Mouse (Mus musculus) E14TG2a.4 (cell line): ENCODE measurements around the gene Polr2c.

ENCODE experiments used
- H3K27me3 ChIP-seq: 2 replicates; pipeline ENCODE4 v1.6.1; 2014; ENCODE audit warnings: low read length, control low read depth; ENCODE audit not compliant: insufficient read depth
- H3K36me3 ChIP-seq: 2 replicates; pipeline ENCODE4 v1.6.1; 2014; ENCODE audit warnings: low read length, control low read depth; ENCODE audit not compliant: insufficient read depth
- H3K4me1 ChIP-seq: replicated peaks from 2 replicates; pipeline ENCODE4 v1.6.1; 2014; ENCODE audit warnings: low read depth, low read length, control low read depth
- H3K4me3 ChIP-seq: replicated peaks from 2 replicates; pipeline ENCODE4 v1.5.1; 2014; ENCODE audit warnings: mild to moderate bottlenecking, low read length
- H3K9me3 ChIP-seq: 2 replicates; pipeline ENCODE4 v1.6.1; 2014; ENCODE audit warnings: low read length, control low read depth
- CTCF ChIP-seq: conservative IDR thresholded peaks from 2 replicates; pipeline ENCODE4 v1.5.1; 2014; ENCODE audit warnings: low read length
- NANOG ChIP-seq: IDR thresholded peaks from 2 replicates; pipeline ENCODE4 v1.6.1; 2014; ENCODE audit warnings: borderline replicate concordance, low read length, mixed read lengths
- POU5F1 ChIP-seq: IDR thresholded peaks from 2 replicates; pipeline ENCODE4 v1.6.1; 2014; ENCODE audit warnings: low read length, borderline replicate concordance

Polr2c gene

DNA sequence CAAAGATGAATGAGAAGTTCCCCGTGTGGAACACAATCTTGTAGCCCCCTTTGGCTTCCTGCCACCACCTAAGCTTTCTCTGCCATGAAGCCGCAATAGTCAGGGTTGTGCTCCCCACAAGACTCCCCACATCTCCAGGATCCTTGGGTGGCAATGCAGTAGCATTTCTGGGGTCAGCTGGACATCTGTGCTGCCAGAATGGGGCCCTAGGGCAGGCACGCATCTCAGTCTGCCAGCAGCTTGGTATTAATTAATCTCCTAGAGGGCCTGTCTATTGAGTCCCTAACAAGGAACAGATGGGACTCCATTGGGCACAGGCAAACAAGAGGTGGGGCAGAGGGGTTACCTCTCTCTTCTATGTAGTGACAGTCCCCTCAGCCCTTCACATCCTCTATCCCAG, 14.9 kb downstream of the Polr2c start:
- no peak overlapping the region for H3K4me3 ChIP-seq
- peaks cover 34% of the 10 kb centered on the region for H3K27me3 ChIP-seq
- H3K9me3 ChIP-seq, result no peaks in the 10 kb centered on the region
- peaks cover 57% of the 10 kb centered on the region for H3K4me1 ChIP-seq
- peaks cover 9% of the 10 kb centered on the region for H3K36me3 ChIP-seq
- no peak for TF ChIP-seq CTCF
- no peak for TF ChIP-seq NANOG
- TF ChIP-seq POU5F1, result no peak

DNA sequence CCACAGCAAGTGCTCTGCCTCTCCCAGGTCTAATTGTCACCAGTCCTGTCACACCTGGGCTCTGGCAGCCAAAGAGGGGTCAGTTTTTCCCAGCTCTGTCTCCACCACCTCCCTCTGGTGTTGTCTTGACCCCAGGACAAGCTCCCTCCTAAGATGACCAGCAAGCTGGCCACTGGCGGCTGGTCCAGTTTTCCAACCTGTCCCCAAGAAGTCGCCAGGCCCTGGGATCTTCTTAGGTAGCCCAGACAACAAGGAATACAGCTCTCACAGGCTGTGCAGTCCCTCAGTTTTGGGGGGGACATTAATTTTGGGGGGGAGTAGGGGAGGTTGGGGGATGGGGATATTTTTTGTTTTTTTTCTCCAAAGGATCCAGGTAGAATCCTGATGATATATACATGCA, 15.3 kb downstream of the Polr2c start:
- H3K36me3 ChIP-seq, result peaks cover 4% of the 10 kb centered on the region
- peaks cover 54% of the 10 kb centered on the region for H3K4me1 ChIP-seq
- no peak overlapping the region for H3K4me3 ChIP-seq
- H3K27me3 ChIP-seq, result peaks cover 34% of the 10 kb centered on the region
- H3K9me3 ChIP-seq, result no peaks in the 10 kb centered on the region
- TF ChIP-seq CTCF (no peak), NANOG (no peak), POU5F1 (no peak)

DNA sequence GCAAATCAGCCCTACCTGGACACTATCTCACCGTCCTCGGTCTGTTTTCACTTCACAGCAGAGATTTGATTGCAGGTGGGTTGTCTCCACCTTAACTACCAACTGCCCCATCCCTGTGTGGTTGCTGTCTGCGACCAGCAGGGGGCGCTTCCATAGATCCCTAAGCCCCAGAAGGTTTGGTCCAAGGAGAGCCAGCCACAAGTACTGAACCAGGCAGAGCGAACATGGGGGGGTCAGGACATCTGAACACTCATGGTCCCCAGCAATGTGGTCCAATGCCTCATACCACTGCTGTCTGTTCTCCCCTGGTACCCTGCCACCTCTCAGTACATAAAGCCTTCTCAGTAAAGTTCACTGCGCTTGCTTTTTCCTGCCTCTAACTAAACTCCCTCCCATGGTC, 17.1 kb downstream of the Polr2c start:
- Histone ChIP-seq H3K36me3 (no peaks in the 10 kb centered on the region), H3K9me3 (no peaks in the 10 kb centered on the region), H3K4me1 (peaks cover 51% of the 10 kb centered on the region), H3K27me3 (peaks cover 33% of the 10 kb centered on the region), H3K4me3 (no peak overlapping the region)
- TF ChIP-seq CTCF (peak; percentile 94), NANOG (no peak)

DNA sequence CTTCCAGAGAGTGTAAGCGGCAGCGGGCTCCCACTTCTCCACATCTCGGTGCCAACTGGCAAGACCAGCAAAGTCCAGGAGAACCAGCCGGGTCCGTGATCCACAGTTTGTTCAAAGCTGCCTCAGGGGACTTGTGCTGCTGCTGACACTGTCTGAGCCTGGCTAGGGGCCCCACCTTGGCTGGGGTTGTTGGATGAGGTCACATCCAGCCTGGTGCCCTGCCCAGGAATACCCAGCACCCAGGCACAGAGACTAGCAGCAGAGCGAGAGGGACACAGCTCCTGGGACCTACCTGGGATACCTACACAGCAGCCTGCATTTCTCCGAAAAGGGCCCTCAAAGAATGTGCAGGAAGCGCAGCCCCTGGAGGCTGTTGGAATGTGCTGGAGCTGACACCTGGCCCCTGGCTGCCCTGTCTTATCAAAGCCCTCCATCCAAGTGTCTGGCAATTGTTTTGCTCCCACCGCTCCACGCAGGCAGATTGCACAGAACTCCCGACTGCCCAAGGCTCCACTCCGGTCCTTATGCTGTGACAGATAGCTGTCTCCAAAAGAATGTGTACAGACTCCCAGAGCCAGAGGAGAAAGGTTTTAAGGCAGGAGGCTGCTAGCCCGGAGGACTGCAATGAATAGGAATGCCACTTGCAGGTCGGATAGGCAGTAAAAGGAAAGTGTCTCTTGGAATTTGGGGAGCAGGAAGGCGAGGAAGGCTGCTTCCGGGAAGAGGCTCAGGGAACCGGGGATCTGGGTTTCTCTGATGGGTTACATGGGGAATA, 18.0 kb downstream of the Polr2c start:
- TF ChIP-seq NANOG, result no peak
- no peak for TF ChIP-seq CTCF
- no peak for TF ChIP-seq POU5F1

DNA sequence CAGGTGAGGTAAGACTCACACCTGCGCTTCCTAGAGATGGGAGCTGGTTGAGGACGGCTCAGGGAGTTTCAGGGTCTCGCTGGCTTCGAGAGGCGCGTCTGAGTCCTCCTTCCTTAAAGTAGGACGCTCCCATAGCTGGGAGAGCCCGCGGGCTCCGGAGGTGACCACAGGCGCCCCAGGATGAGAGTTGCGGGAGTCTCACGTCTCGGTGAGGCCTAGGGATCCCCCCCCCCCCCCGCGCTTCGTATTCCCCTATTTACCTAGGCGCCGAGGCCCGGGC, 18.6 kb downstream of the Polr2c start:
- Histone ChIP-seq H3K4me3 (peak overlapping the region; percentile 81), H3K36me3 (no peaks in the 10 kb centered on the region), H3K9me3 (no peaks in the 10 kb centered on the region), H3K4me1 (peaks cover 38% of the 10 kb centered on the region), H3K27me3 (peaks cover 21% of the 10 kb centered on the region)
- no peak for TF ChIP-seq POU5F1

More for the DNA sequence above, 18.0 kb downstream of the Polr2c start:
- Histone ChIP-seq H3K36me3 (no peaks in the 10 kb centered on the region), H3K4me3 (peak overlapping the region; percentile 81), H3K4me1 (peaks cover 43% of the 10 kb centered on the region), H3K27me3 (peaks cover 26% of the 10 kb centered on the region), H3K9me3 (no peaks in the 10 kb centered on the region)

DNA sequence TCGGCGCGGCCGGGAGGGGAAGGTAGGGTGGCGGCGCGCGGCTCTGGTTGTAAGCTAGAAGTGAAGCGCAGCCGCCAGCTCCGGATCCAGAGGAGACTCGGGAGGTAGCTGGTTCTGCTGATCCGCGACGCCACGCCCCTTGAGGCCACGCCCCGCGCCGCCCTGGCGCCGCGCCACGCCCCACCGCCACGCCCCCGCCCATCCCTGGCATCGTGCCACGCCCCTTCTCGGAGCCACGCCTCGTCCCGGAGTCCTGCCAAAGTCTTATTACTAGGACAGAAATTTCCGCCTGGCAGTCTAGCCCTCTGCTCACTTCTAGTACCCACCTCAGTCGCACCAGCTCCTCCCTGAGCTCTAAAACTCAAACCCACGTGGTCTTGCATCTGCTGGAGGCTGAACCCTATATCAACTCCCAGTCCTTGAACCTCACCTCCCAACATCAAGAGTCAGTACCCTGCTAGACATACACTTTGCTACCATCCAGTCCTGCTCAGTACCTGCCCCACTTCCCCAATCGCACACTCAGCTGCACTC, 19.0 kb downstream of the Polr2c start, which contains the start of gene Dok4:
Gene Dok4 (minus strand): TSS at position 134 of the 534 bp plus-strand sequence.
- Histone ChIP-seq H3K4me3 (peak within 1 kb of the TSS; percentile 81), H3K4me1 (peaks cover 34% of the 10 kb centered on the region), H3K27me3 (peaks cover 21% of the 10 kb centered on the region), H3K36me3 (no peaks in the 10 kb centered on the region), H3K9me3 (no peaks in the 10 kb centered on the region)
- TF ChIP-seq POU5F1, result no peak
- no peak for TF ChIP-seq CTCF
- TF ChIP-seq NANOG, result no peak

DNA sequence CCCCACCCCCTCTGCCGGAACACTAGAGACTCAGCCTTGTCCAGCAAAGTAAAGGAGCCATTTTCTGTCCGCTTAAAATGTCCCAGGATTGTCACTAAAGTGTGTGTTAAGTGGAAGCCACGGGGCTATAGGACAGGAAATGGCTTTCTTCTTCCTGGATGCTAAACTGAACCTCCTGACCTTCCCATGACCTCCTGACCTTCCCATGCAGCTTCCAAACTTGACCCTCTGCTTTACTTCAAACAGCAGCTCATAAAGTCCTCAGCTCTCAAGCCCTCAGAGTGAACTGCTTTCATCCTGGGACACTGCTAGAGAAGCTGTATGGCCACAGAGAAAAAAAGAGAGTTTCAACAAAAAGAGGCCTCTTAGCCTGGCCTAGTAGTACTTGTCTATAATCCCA, 19.6 kb downstream of the Polr2c start:
- no peaks in the 10 kb centered on the region for H3K9me3 ChIP-seq
- peaks cover 21% of the 10 kb centered on the region for H3K27me3 ChIP-seq
- TF ChIP-seq NANOG (no peak), CTCF (no peak), POU5F1 (no peak)
- no peaks in the 10 kb centered on the region for H3K36me3 ChIP-seq
- H3K4me3 ChIP-seq, result peak overlapping the region; percentile 81
- H3K4me1 ChIP-seq, result peaks cover 29% of the 10 kb centered on the region

DNA sequence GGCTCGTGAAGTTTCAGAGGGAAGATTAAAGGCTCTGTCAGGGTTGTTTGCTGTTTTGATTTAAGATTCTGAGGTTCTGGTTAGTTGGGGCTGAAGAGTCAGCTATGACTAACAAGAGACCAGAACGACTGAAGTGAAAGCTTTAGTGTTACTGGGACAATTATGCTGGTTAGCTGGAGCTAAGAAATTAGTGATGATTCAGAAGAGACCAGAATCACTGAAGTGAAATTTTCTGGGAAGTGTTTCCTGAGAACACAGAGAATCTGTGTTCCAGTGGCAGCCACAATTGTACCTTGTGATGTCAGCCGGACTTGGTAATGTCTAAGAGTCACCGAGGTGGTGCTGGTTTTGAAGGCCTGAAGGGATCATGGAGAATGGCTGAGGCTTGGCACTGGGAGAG, 23.5 kb downstream of the Polr2c start:
- Histone ChIP-seq H3K9me3 (no peaks in the 10 kb centered on the region), H3K36me3 (no peaks in the 10 kb centered on the region), H3K4me1 (peaks cover 9% of the 10 kb centered on the region), H3K4me3 (no peak overlapping the region), H3K27me3 (peaks cover 1% of the 10 kb centered on the region)
- TF ChIP-seq CTCF, result no peak
- TF ChIP-seq NANOG, result no peak
- no peak for TF ChIP-seq POU5F1

DNA sequence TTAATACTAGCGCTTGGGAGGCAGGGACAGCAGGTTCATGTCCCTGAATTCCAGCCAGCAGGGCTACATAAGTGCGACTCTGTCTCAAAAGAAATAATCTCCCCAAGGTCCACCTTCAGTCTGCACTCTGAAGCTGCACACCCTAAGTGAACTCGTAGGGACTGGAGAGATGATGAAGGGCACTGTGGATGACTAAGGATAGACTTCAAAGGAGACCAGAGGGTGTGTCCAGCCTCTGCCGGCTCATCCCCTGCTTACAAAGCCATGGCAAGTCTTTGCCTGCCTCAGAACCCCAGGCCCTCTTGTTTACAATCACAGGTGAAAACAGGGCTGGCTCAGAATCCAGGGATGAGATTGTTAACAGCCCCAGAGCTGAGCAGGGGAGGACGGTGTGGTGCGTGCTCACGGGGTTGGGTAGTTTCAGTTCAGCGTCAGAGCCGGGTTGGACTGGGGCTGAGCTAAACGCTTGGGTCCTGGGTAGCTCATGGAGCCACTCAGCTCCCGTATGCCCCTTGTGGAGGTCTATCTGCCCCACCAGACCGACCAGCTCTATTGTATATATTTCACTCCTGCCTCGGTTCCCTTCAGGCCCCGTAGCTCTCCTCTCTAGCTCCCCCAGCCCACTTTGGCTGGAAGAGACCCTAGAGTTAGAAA, 31.3 kb downstream of the Polr2c start:
- Histone ChIP-seq H3K36me3 (no peaks in the 10 kb centered on the region), H3K9me3 (peaks cover 9% of the 10 kb centered on the region), H3K4me3 (no peak overlapping the region), H3K27me3 (peaks cover 9% of the 10 kb centered on the region), H3K4me1 (no peaks in the 10 kb centered on the region)
- TF ChIP-seq NANOG (no peak), POU5F1 (no peak), CTCF (no peak)
